Mouse (Mus musculus) lung, embryonic 16.5 days (tissue): ENCODE measurements around the gene Arid2. TPM values are rescaled to one million over a fixed set of nuclear protein-coding genes. Genes with fewer than 3 reads are reported as not detected.
"Not testable (repeated sequence)": the region's sequence is repeated elsewhere in the genome, so short reads cannot be mapped to it uniquely, and the experiment has no call there.

Experiments
- ATAC-seq: fragments of 200-750 bp; cut with Nextera tagmentation; 2 replicates; pipeline ENCODE4 v1.8.0; 2017; ENCODE audit warnings: low read depth, mild to moderate bottlenecking, moderate library complexity
- H3K27ac ChIP-seq: fragments of 300-500 bp; sonication (generic); 2 replicates; pipeline ENCODE4 v1.5.1; 2014; ENCODE audit warnings: mild to moderate bottlenecking, control low read depth, low read length
- H3K27me3 ChIP-seq: fragments of 300-500 bp; sonication (generic); 2 replicates; pipeline ENCODE4 v1.6.1; 2014; ENCODE audit warnings: low read depth, low read length, mixed read lengths; ENCODE audit not compliant: control insufficient read depth, insufficient read depth
- H3K36me3 ChIP-seq: fragments of 300-500 bp; sonication (generic); 2 replicates; pipeline ENCODE4 v1.6.1; 2014; ENCODE audit warnings: low read length; ENCODE audit not compliant: control insufficient read depth, insufficient read depth
- H3K4me1 ChIP-seq: fragments of 300-500 bp; sonication (generic); replicated peaks from 2 replicates; pipeline ENCODE4 v1.6.1; 2014; ENCODE audit warnings: low read length, mixed read lengths; ENCODE audit not compliant: control insufficient read depth, insufficient read depth
- H3K4me2 ChIP-seq: fragments of 300-500 bp; sonication (generic); 2 replicates; pipeline ENCODE4 v1.6.1; 2014; ENCODE audit warnings: low read depth, low read length, control low read depth
- H3K4me3 ChIP-seq: fragments of 300-500 bp; sonication (generic); 2 replicates; pipeline ENCODE4 v1.5.1; 2014; ENCODE audit warnings: mild to moderate bottlenecking, low read length, control low read depth
- H3K9ac ChIP-seq: fragments of 300-500 bp; sonication (generic); 2 replicates; pipeline ENCODE4 v1.6.1; 2014; ENCODE audit warnings: low read length, control low read depth
- H3K9me3 ChIP-seq: fragments of 300-500 bp; sonication (generic); 2 replicates; pipeline ENCODE4 v1.6.1; 2016; ENCODE audit warnings: low read length; ENCODE audit not compliant: control insufficient read depth
- WGBS: fragments of 180-500 bp; shearing (Covaris S2); extraction: QIAGEN DNeasy Blood & Tissue Kit; methylation state at CpG from one replicate; pipeline ENCODE4 v1.1.7; 2014; 5-methylcytosine and 5-hydroxymethylcytosine counted together
- polyA plus RNA-seq: library from polyadenylated mRNA; unstranded; fragments of >200 nt; fragmentation: Nextera tagmentation; extraction: Ambion mirVana; gene quantifications from 2 replicates; pipeline ENCODE4 v1.2.1, GENCODE M21; 2015

The Arid2 gene
- 20.8 and 21.5 TPM in 2 replicates for polyA plus RNA-seq

GRCm38 (mm10) chr15:96287369-96287975, at the start of gene Arid2:
Arid2 (plus strand) TSS chr15:96287518.
- H3K27me3 ChIP-seq = no peaks in the 10 kb centered on the region
- under 1% methylated on average over 49 of the region's 67 CpGs for WGBS
- H3K27ac ChIP-seq = peak within 1 kb of the TSS; percentile 100
- peak within 1 kb of the TSS; percentile 100 for H3K9ac ChIP-seq
- peak within 1 kb of the TSS; percentile 90 for H3K4me2 ChIP-seq
- peak within 1 kb of the TSS; percentile 88 for H3K4me3 ChIP-seq
- no peaks in the 10 kb centered on the region for H3K9me3 ChIP-seq
- H3K4me1 ChIP-seq = peaks cover 23% of the 10 kb centered on the region
- peak; percentile 40 for ATAC-seq
- peaks cover 2% of the 10 kb centered on the region; the same call in 1 of the 2 replicates for H3K36me3 ChIP-seq

- H3K4me3 ChIP-seq = no peak overlapping the region
- 87% methylated on average over 4 of the region's 4 CpGs for WGBS
- no peak for ATAC-seq
- H3K27me3 ChIP-seq = no peaks in the 10 kb centered on the region
- no peak overlapping the region for H3K27ac ChIP-seq
- no peaks in the 10 kb centered on the region for H3K36me3 ChIP-seq
- H3K4me2 ChIP-seq = no peak overlapping the region
- no peak overlapping the region for H3K9ac ChIP-seq
- no peaks in the 10 kb centered on the region for H3K9me3 ChIP-seq
- H3K4me1 ChIP-seq = no peaks in the 10 kb centered on the region
Observed at GRCm38 (mm10) chr15:96238071-96238470, 49.2 kb upstream of the Arid2 start.

GRCm38 (mm10) chr15:96244171-96244570, 43.1 kb upstream of the Arid2 start:
- ATAC-seq = no peak
- no peaks in the 10 kb centered on the region for H3K36me3 ChIP-seq
- H3K9ac ChIP-seq = no peak overlapping the region
- H3K4me1 ChIP-seq = no peaks in the 10 kb centered on the region
- no peak overlapping the region for H3K4me2 ChIP-seq
- H3K4me3 ChIP-seq = no peak overlapping the region
- H3K27ac ChIP-seq = no peak overlapping the region
- WGBS = 82% methylated on average over 6 of the region's 6 CpGs
- H3K9me3 ChIP-seq = no peaks in the 10 kb centered on the region
- no peaks in the 10 kb centered on the region for H3K27me3 ChIP-seq

GRCm38 (mm10) chr15:96244715-96245114, 42.6 kb upstream of the Arid2 start:
- not testable (repeated sequence) for H3K4me2 ChIP-seq, H3K4me3 ChIP-seq, H3K9ac ChIP-seq, H3K4me1 ChIP-seq, H3K27ac ChIP-seq, H3K9me3 ChIP-seq, ATAC-seq, H3K27me3 ChIP-seq, H3K36me3 ChIP-seq
- 62% methylated on average over 10 of the region's 10 CpGs for WGBS

- no peaks in the 10 kb centered on the region for H3K9me3 ChIP-seq
- peak; percentile 45; the same call in 1 of the 2 replicates for ATAC-seq
- peak overlapping the region; percentile 44 for H3K4me3 ChIP-seq
- H3K27ac ChIP-seq = peak overlapping the region; percentile 34; the same call in 1 of the 2 replicates
- peak overlapping the region; percentile 59 for H3K9ac ChIP-seq
- WGBS = 1% methylated on average over 7 of the region's 7 CpGs
- peak overlapping the region; percentile 69 for H3K4me2 ChIP-seq
- no peaks in the 10 kb centered on the region for H3K27me3 ChIP-seq
- no peaks in the 10 kb centered on the region for H3K36me3 ChIP-seq
- peaks cover 4% of the 10 kb centered on the region; the same call in 1 of the 2 replicates for H3K4me1 ChIP-seq
Observed at GRCm38 (mm10) chr15:96253827-96254226, 33.5 kb upstream of the Arid2 start.

GRCm38 (mm10) chr15:96254356-96254755, 33.0 kb upstream of the Arid2 start:
- Histone ChIP-seq H3K4me1 (peaks cover 4% of the 10 kb centered on the region; the same call in 1 of the 2 replicates), H3K4me2 (peak overlapping the region; percentile 69), H3K27me3 (no peaks in the 10 kb centered on the region), H3K4me3 (peak overlapping the region; percentile 44), H3K9me3 (no peaks in the 10 kb centered on the region), H3K36me3 (no peaks in the 10 kb centered on the region), H3K9ac (peak overlapping the region; percentile 59), H3K27ac (peak overlapping the region; percentile 34; the same call in 1 of the 2 replicates)
- WGBS = 5% methylated on average over 17 of the region's 17 CpGs
- 0 out of 2 replicates have a peak, but pooled peaks have one; percentile 2 for ATAC-seq

- WGBS = 58% methylated on average over 5 of the region's 5 CpGs
- H3K4me3 ChIP-seq = no peak overlapping the region
Observed at GRCm38 (mm10) chr15:96257781-96258180, 29.5 kb upstream of the Arid2 start.

GRCm38 (mm10) chr15:96264614-96265013, 22.7 kb upstream of the Arid2 start:
- H3K4me1 ChIP-seq = no peaks in the 10 kb centered on the region
- peaks cover 30% of the 10 kb centered on the region for H3K9me3 ChIP-seq
- H3K4me3 ChIP-seq = no peak overlapping the region
- no peak overlapping the region for H3K9ac ChIP-seq
- 90% methylated on average over 3 of the region's 3 CpGs for WGBS
- H3K4me2 ChIP-seq = no peak overlapping the region
- no peaks in the 10 kb centered on the region for H3K27me3 ChIP-seq
- H3K36me3 ChIP-seq = peaks cover 19% of the 10 kb centered on the region
- ATAC-seq = no peak
- no peak overlapping the region for H3K27ac ChIP-seq

More at GRCm38 (mm10) chr15:96257781-96258180, 29.5 kb upstream of the Arid2 start:
- H3K4me2 ChIP-seq = no peak overlapping the region
- no peak overlapping the region for H3K27ac ChIP-seq
- no peaks in the 10 kb centered on the region for H3K27me3 ChIP-seq
- no peak for ATAC-seq
- H3K4me1 ChIP-seq = peaks cover 4% of the 10 kb centered on the region; the same call in 1 of the 2 replicates
- H3K9ac ChIP-seq = no peak overlapping the region
- no peaks in the 10 kb centered on the region for H3K36me3 ChIP-seq
- H3K9me3 ChIP-seq = peaks cover 20% of the 10 kb centered on the region

- Histone ChIP-seq H3K4me3 (no peak overlapping the region), H3K4me1 (peaks cover 7% of the 10 kb centered on the region), H3K9me3 (peaks cover 10% of the 10 kb centered on the region; the same call in 1 of the 2 replicates), H3K36me3 (peaks cover 19% of the 10 kb centered on the region), H3K4me2 (no peak overlapping the region), H3K27ac (no peak overlapping the region), H3K9ac (no peak overlapping the region), H3K27me3 (no peaks in the 10 kb centered on the region)
- ATAC-seq = no peak
- WGBS = 51% methylated on average over 9 of the region's 9 CpGs
Observed at GRCm38 (mm10) chr15:96267933-96268332, 19.4 kb upstream of the Arid2 start.
